Mouse (Mus musculus) kidney, embryonic 15.5 days (tissue): ENCODE results near the gene Gdnf. TPM values are rescaled to one million over a fixed set of nuclear protein-coding genes. Genes with fewer than 3 reads are reported as not detected.

Source experiments
- ATAC-seq: fragments of 200-750 bp; cut with Nextera tagmentation; replicated peaks from 2 replicates; pipeline ENCODE4 v1.8.0; 2017; ENCODE audit warnings: moderate TSS enrichment; ENCODE audit not compliant: low FRiP score
- H3K27ac ChIP-seq: fragments of 300-500 bp; sonication (generic); 2 replicates; pipeline ENCODE4 v1.5.1; 2015; ENCODE audit warnings: mild to moderate bottlenecking, inconsistent platforms
- H3K27me3 ChIP-seq: fragments of 300-500 bp; sonication (generic); 2 replicates; pipeline ENCODE4 v1.6.1; 2015; ENCODE audit warnings: inconsistent platforms
- H3K36me3 ChIP-seq: fragments of 300-500 bp; sonication (generic); 2 replicates; pipeline ENCODE4 v1.6.1; 2015; ENCODE audit warnings: inconsistent platforms
- H3K4me1 ChIP-seq: fragments of 300-500 bp; sonication (generic); 2 replicates; pipeline ENCODE4 v1.6.1; 2015; ENCODE audit warnings: inconsistent platforms
- H3K4me2 ChIP-seq: fragments of 300-500 bp; sonication (generic); 2 replicates; pipeline ENCODE4 v1.6.1; 2015; ENCODE audit warnings: moderate library complexity, mild to moderate bottlenecking, inconsistent platforms
- H3K4me3 ChIP-seq: fragments of 300-500 bp; sonication (generic); replicated peaks from 2 replicates; pipeline ENCODE4 v1.5.1; 2015; ENCODE audit warnings: mild to moderate bottlenecking, inconsistent platforms
- H3K9ac ChIP-seq: fragments of 300-500 bp; sonication (generic); 2 replicates; pipeline ENCODE4 v1.6.1; 2015; ENCODE audit warnings: mild to moderate bottlenecking, inconsistent platforms
- H3K9me3 ChIP-seq: fragments of 300-500 bp; sonication (generic); replicated peaks from 2 replicates; pipeline ENCODE4 v1.6.1; 2016; ENCODE audit warnings: inconsistent platforms
- WGBS: fragments of 180-500 bp; shearing (Covaris S2); methylation state at CpG from one replicate; pipeline ENCODE4 v1.1.7; 2015; ENCODE audit warnings: mixed read lengths; 5-methylcytosine and 5-hydroxymethylcytosine counted together
- polyA plus RNA-seq: library from polyadenylated mRNA; unstranded; fragments of >200 nt; fragmentation: Nextera tagmentation; extraction: Ambion mirVana; gene quantifications from 2 replicates; pipeline ENCODE4 v1.2.1, GENCODE M21; 2015

The Gdnf gene
- polyA plus RNA-seq, 1 experiment from 2014 or later: 9.1 TPM

GRCm38 (mm10) chr15:7815521-7815944 is 4.9 kb downstream of the Gdnf start:
- peaks cover 69% of the 10 kb centered on the region for H3K27me3 ChIP-seq
- peak overlapping the region; percentile 91; the same call in 1 of the 2 replicates for H3K27ac ChIP-seq
- peak overlapping the region; percentile 35 for H3K9ac ChIP-seq
- H3K4me2 ChIP-seq: peak overlapping the region; percentile 88
- ATAC-seq: no peak
- H3K4me3 ChIP-seq: peak overlapping the region; percentile 77
- no peaks in the 10 kb centered on the region for H3K9me3 ChIP-seq
- peaks cover 56% of the 10 kb centered on the region for H3K4me1 ChIP-seq
- 1% methylated on average over 28 of the region's 36 CpGs for WGBS
- 0 out of 2 replicates have a peak, but pooled peaks cover 6% of the 10 kb centered on the region for H3K36me3 ChIP-seq

- Histone ChIP-seq H3K4me3 (no peak overlapping the region), H3K4me1 (peaks cover 20% of the 10 kb centered on the region; the same call in 1 of the 2 replicates), H3K27me3 (no peaks in the 10 kb centered on the region), H3K36me3 (peaks cover 14% of the 10 kb centered on the region), H3K27ac (no peak overlapping the region), H3K9ac (no peak overlapping the region), H3K9me3 (no peaks in the 10 kb centered on the region), H3K4me2 (no peak overlapping the region)
- ATAC-seq: no peak; the same call in 1 of the 2 replicates
- WGBS: 58% methylated on average over 6 of the region's 6 CpGs
These were observed 13.2 kb downstream of the Gdnf start for GRCm38 (mm10) chr15:7823886-7824285.

- no peak overlapping the region for H3K27ac ChIP-seq
- H3K27me3 ChIP-seq: no peaks in the 10 kb centered on the region
- H3K9ac ChIP-seq: no peak overlapping the region
- ATAC-seq: peak; percentile 71; the same call in 1 of the 2 replicates
- H3K4me2 ChIP-seq: no peak overlapping the region
- H3K9me3 ChIP-seq: no peaks in the 10 kb centered on the region
- H3K4me1 ChIP-seq: peaks cover 17% of the 10 kb centered on the region; the same call in 1 of the 2 replicates
- WGBS: 38% methylated on average over 6 of the region's 6 CpGs
- peaks cover 13% of the 10 kb centered on the region for H3K36me3 ChIP-seq
- no peak overlapping the region for H3K4me3 ChIP-seq
These were observed 14.9 kb downstream of the Gdnf start for GRCm38 (mm10) chr15:7825530-7825929.

GRCm38 (mm10) chr15:7835404-7835803 is 24.8 kb downstream of the Gdnf start:
- Histone ChIP-seq H3K27me3 (no peaks in the 10 kb centered on the region), H3K4me3 (no peak overlapping the region), H3K4me1 (0 out of 2 replicates have a peak, but pooled peaks cover 6% of the 10 kb centered on the region), H3K9me3 (no peaks in the 10 kb centered on the region), H3K27ac (no peak overlapping the region), H3K9ac (no peak overlapping the region), H3K4me2 (no peak overlapping the region), H3K36me3 (peaks cover 40% of the 10 kb centered on the region)
- WGBS: 84% methylated on average over 9 of the region's 9 CpGs
- ATAC-seq: no peak

GRCm38 (mm10) chr15:7838060-7838920 is 27.6 kb downstream of the Gdnf start:
- H3K9ac ChIP-seq: no peak overlapping the region
- peak overlapping the region; percentile 39; the same call in 1 of the 2 replicates for H3K27ac ChIP-seq
- peaks cover 30% of the 10 kb centered on the region for H3K36me3 ChIP-seq
- H3K4me1 ChIP-seq: 0 out of 2 replicates have a peak, but pooled peaks cover 6% of the 10 kb centered on the region
- no peaks in the 10 kb centered on the region for H3K9me3 ChIP-seq
- H3K4me2 ChIP-seq: no peak overlapping the region
- 40% methylated on average over 8 of the region's 8 CpGs for WGBS
- H3K27me3 ChIP-seq: no peaks in the 10 kb centered on the region
- peak; percentile 83 for ATAC-seq
- no peak overlapping the region for H3K4me3 ChIP-seq

- Histone ChIP-seq H3K4me1 (0 out of 2 replicates have a peak, but pooled peaks cover 6% of the 10 kb centered on the region), H3K9ac (no peak overlapping the region), H3K4me3 (no peak overlapping the region), H3K27me3 (no peaks in the 10 kb centered on the region), H3K36me3 (peaks cover 24% of the 10 kb centered on the region), H3K4me2 (no peak overlapping the region), H3K9me3 (no peaks in the 10 kb centered on the region), H3K27ac (peak overlapping the region; percentile 39; the same call in 1 of the 2 replicates)
- 37% methylated on average over 7 of the region's 7 CpGs for WGBS
- ATAC-seq: peak; percentile 76
These were observed 28.3 kb downstream of the Gdnf start for GRCm38 (mm10) chr15:7838921-7839309.

- no peaks in the 10 kb centered on the region for H3K27me3 ChIP-seq
- H3K4me3 ChIP-seq: no peak overlapping the region
- H3K9ac ChIP-seq: no peak overlapping the region
- no peak for ATAC-seq
- 0 out of 2 replicates have a peak, but pooled peaks cover under 1% of the 10 kb centered on the region for H3K36me3 ChIP-seq
- no peaks in the 10 kb centered on the region for H3K9me3 ChIP-seq
- H3K4me1 ChIP-seq: 0 out of 2 replicates have a peak, but pooled peaks cover 6% of the 10 kb centered on the region
- H3K27ac ChIP-seq: no peak overlapping the region
- no peak overlapping the region for H3K4me2 ChIP-seq
- WGBS: 85% methylated on average over 1 of the region's 1 CpGs
These were observed 31.0 kb downstream of the Gdnf start for GRCm38 (mm10) chr15:7841664-7842063.

GRCm38 (mm10) chr15:7842398-7842797 is 31.8 kb downstream of the Gdnf start:
- Histone ChIP-seq H3K27ac (no peak overlapping the region), H3K4me3 (no peak overlapping the region), H3K36me3 (no peaks in the 10 kb centered on the region), H3K4me1 (0 out of 2 replicates have a peak, but pooled peaks cover 6% of the 10 kb centered on the region), H3K9me3 (no peaks in the 10 kb centered on the region), H3K9ac (no peak overlapping the region), H3K4me2 (no peak overlapping the region), H3K27me3 (no peaks in the 10 kb centered on the region)
- ATAC-seq: no peak
- WGBS: 88% methylated on average over 4 of the region's 4 CpGs

GRCm38 (mm10) chr15:7857418-7857817 is 46.8 kb downstream of the Gdnf start:
- Histone ChIP-seq H3K27me3 (no peaks in the 10 kb centered on the region), H3K4me1 (no peaks in the 10 kb centered on the region), H3K9ac (no peak overlapping the region), H3K36me3 (no peaks in the 10 kb centered on the region), H3K4me2 (no peak overlapping the region), H3K9me3 (no peaks in the 10 kb centered on the region), H3K27ac (no peak overlapping the region), H3K4me3 (no peak overlapping the region)
- 71% methylated on average over 13 of the region's 13 CpGs for WGBS
- ATAC-seq: no peak

GRCm38 (mm10) chr15:7858841-7859240 is 48.2 kb downstream of the Gdnf start:
- H3K27me3 ChIP-seq: no peaks in the 10 kb centered on the region
- 77% methylated on average over 5 of the region's 5 CpGs for WGBS
- H3K36me3 ChIP-seq: no peaks in the 10 kb centered on the region
- no peak overlapping the region for H3K4me3 ChIP-seq
- H3K27ac ChIP-seq: no peak overlapping the region
- H3K4me2 ChIP-seq: no peak overlapping the region
- ATAC-seq: no peak
- H3K9ac ChIP-seq: no peak overlapping the region
- H3K4me1 ChIP-seq: no peaks in the 10 kb centered on the region
- H3K9me3 ChIP-seq: no peaks in the 10 kb centered on the region

- 86% methylated on average over 5 of the region's 5 CpGs for WGBS
- Histone ChIP-seq H3K4me1 (no peaks in the 10 kb centered on the region), H3K4me2 (no peak overlapping the region), H3K27ac (no peak overlapping the region), H3K27me3 (no peaks in the 10 kb centered on the region), H3K36me3 (no peaks in the 10 kb centered on the region), H3K9me3 (no peaks in the 10 kb centered on the region), H3K9ac (no peak overlapping the region), H3K4me3 (no peak overlapping the region)
- ATAC-seq: no peak
These were observed 52.2 kb downstream of the Gdnf start for GRCm38 (mm10) chr15:7862890-7863289.

- Histone ChIP-seq H3K27me3 (no peaks in the 10 kb centered on the region), H3K4me3 (no peak overlapping the region), H3K9ac (no peak overlapping the region), H3K36me3 (no peaks in the 10 kb centered on the region), H3K9me3 (no peaks in the 10 kb centered on the region), H3K27ac (no peak overlapping the region), H3K4me1 (no peaks in the 10 kb centered on the region), H3K4me2 (no peak overlapping the region)
- 65% methylated on average over 5 of the region's 5 CpGs for WGBS
- ATAC-seq: no peak
These were observed 52.7 kb downstream of the Gdnf start for GRCm38 (mm10) chr15:7863328-7863727.
